Mouse (Mus musculus): ENCODE data around the gene Rgp1. TPM values are rescaled to one million over a fixed set of nuclear protein-coding genes. Genes with fewer than 3 reads are reported as not detected.

Rgp1 gene
- total and polyA plus RNA-seq, 2 experiments from 2014 or later, result 10.4 to 17.6 TPM

- DNase-seq, result peak; percentile 96
- H3K4me2 ChIP-seq (ENCODE audit: low read depth), result peak within 1 kb of the TSS; percentile 72
- H3K9me3 ChIP-seq (ENCODE audit: low read length), result no peaks in the 10 kb centered on the region
- peaks cover 43% of the 10 kb centered on the region for H3K36me3 ChIP-seq (ENCODE audit: insufficient read depth)
- H3K4me3 ChIP-seq (ENCODE audit: low read depth, low read length), result peak within 1 kb of the TSS; percentile 97
- peaks cover 12% of the 10 kb centered on the region; the same call in 1 of the 2 replicates for H3K4me1 ChIP-seq (ENCODE audit: insufficient read depth)
- WGBS, result 2% methylated on average over 62 of the region's 62 CpGs
- peak; percentile 97 for ATAC-seq
- H3K27me3 ChIP-seq (ENCODE audit: insufficient read depth, low read length), result no peaks in the 10 kb centered on the region
- H3K27ac ChIP-seq (ENCODE audit: low read depth, low read length), result peak within 1 kb of the TSS; percentile 94
- H3K9ac ChIP-seq, result peak within 1 kb of the TSS; percentile 89
- peak; percentile 45; the same call in 1 of the 2 replicates for TF ChIP-seq CTCF (IDR thresholded peaks at IDR 0.05; ENCODE audit: low read depth)
Observed at GRCm38 (mm10) chr4:43561997-43562768, 16.3 kb upstream of the Rgp1 start, which contains the start of the genes Creb3 and Tln1. Creb3 (plus strand) TSS chr4:43562332. Tln1 (minus strand) TSS chr4:43562691.

GRCm38 (mm10) chr4:43562769-43563600 lies 15.5 kb upstream of the Rgp1 start:
- H3K4me2 ChIP-seq (ENCODE audit: low read depth), result peak overlapping the region; percentile 72
- peak overlapping the region; percentile 97 for H3K4me3 ChIP-seq (ENCODE audit: low read depth, low read length)
- H3K4me1 ChIP-seq (ENCODE audit: insufficient read depth), result peaks cover 12% of the 10 kb centered on the region; the same call in 1 of the 2 replicates
- ATAC-seq (peak; percentile 14), DNase-seq (no peak)
- H3K9ac ChIP-seq, result peak overlapping the region; percentile 89
- no peaks in the 10 kb centered on the region for H3K9me3 ChIP-seq (ENCODE audit: low read length)
- no peak for TF ChIP-seq CTCF (IDR thresholded peaks at IDR 0.05; ENCODE audit: low read depth)
- H3K36me3 ChIP-seq (ENCODE audit: insufficient read depth), result peaks cover 46% of the 10 kb centered on the region
- peak overlapping the region; percentile 94 for H3K27ac ChIP-seq (ENCODE audit: low read depth, low read length)
- WGBS, result 7% methylated on average over 22 of the region's 22 CpGs
- no peaks in the 10 kb centered on the region for H3K27me3 ChIP-seq (ENCODE audit: insufficient read depth, low read length)

- Histone ChIP-seq H3K4me3 (ENCODE audit: low read depth, low read length) (peak overlapping the region; percentile 97), H3K4me2 (ENCODE audit: low read depth) (peak overlapping the region; percentile 72), H3K27me3 (ENCODE audit: insufficient read depth, low read length) (no peaks in the 10 kb centered on the region), H3K36me3 (ENCODE audit: insufficient read depth) (peaks cover 46% of the 10 kb centered on the region), H3K9me3 (ENCODE audit: low read length) (no peaks in the 10 kb centered on the region), H3K9ac (peak overlapping the region; percentile 89), H3K4me1 (ENCODE audit: insufficient read depth) (peaks cover 12% of the 10 kb centered on the region; the same call in 1 of the 2 replicates), H3K27ac (ENCODE audit: low read depth, low read length) (no peak overlapping the region)
- DNase-seq (no peak), ATAC-seq (no peak)
- TF ChIP-seq CTCF (IDR thresholded peaks at IDR 0.05; ENCODE audit: low read depth), result no peak
- WGBS, result 89% methylated on average over 4 of the region's 4 CpGs
Observed at GRCm38 (mm10) chr4:43563601-43563875, 15.0 kb upstream of the Rgp1 start.

- DNase-seq (no peak), ATAC-seq (no peak)
- Histone ChIP-seq H3K27ac (ENCODE audit: low read depth, low read length) (no peak overlapping the region), H3K9ac (no peak overlapping the region), H3K36me3 (ENCODE audit: insufficient read depth) (peaks cover 49% of the 10 kb centered on the region), H3K27me3 (ENCODE audit: insufficient read depth, low read length) (no peaks in the 10 kb centered on the region), H3K4me3 (ENCODE audit: low read depth, low read length) (no peak overlapping the region), H3K4me2 (ENCODE audit: low read depth) (no peak overlapping the region), H3K9me3 (ENCODE audit: low read length) (no peaks in the 10 kb centered on the region), H3K4me1 (ENCODE audit: insufficient read depth) (peaks cover 12% of the 10 kb centered on the region; the same call in 1 of the 2 replicates)
- 31% methylated on average over 2 of the region's 2 CpGs for WGBS
- TF ChIP-seq CTCF (IDR thresholded peaks at IDR 0.05; ENCODE audit: low read depth), result no peak
Observed at GRCm38 (mm10) chr4:43564231-43564630, 14.3 kb upstream of the Rgp1 start.

GRCm38 (mm10) chr4:43567140-43567539 lies 11.4 kb upstream of the Rgp1 start:
- H3K27me3 ChIP-seq (ENCODE audit: insufficient read depth, low read length), result no peaks in the 10 kb centered on the region
- H3K4me1 ChIP-seq (ENCODE audit: insufficient read depth), result peaks cover 12% of the 10 kb centered on the region; the same call in 1 of the 2 replicates
- H3K4me2 ChIP-seq (ENCODE audit: low read depth), result no peak overlapping the region
- 92% methylated on average over 9 of the region's 9 CpGs for WGBS
- H3K9ac ChIP-seq, result no peak overlapping the region
- no peak overlapping the region for H3K27ac ChIP-seq (ENCODE audit: low read depth, low read length)
- DNase-seq (no peak), ATAC-seq (no peak)
- TF ChIP-seq CTCF (IDR thresholded peaks at IDR 0.05; ENCODE audit: low read depth), result no peak
- peaks cover 74% of the 10 kb centered on the region for H3K36me3 ChIP-seq (ENCODE audit: insufficient read depth)
- no peak overlapping the region for H3K4me3 ChIP-seq (ENCODE audit: low read depth, low read length)
- H3K9me3 ChIP-seq (ENCODE audit: low read length), result no peaks in the 10 kb centered on the region

- Histone ChIP-seq H3K4me1 (ENCODE audit: insufficient read depth) (peaks cover 14% of the 10 kb centered on the region), H3K36me3 (ENCODE audit: insufficient read depth) (peaks cover 75% of the 10 kb centered on the region), H3K27me3 (ENCODE audit: insufficient read depth, low read length) (no peaks in the 10 kb centered on the region), H3K9me3 (ENCODE audit: low read length) (no peaks in the 10 kb centered on the region), H3K4me2 (ENCODE audit: low read depth) (no peak overlapping the region), H3K4me3 (ENCODE audit: low read depth, low read length) (no peak overlapping the region), H3K9ac (no peak overlapping the region), H3K27ac (ENCODE audit: low read depth, low read length) (no peak overlapping the region)
- TF ChIP-seq CTCF (IDR thresholded peaks at IDR 0.05; ENCODE audit: low read depth), result no peak
- ATAC-seq, result no peak
- WGBS, result 89% methylated on average over 6 of the region's 6 CpGs
- no peak for DNase-seq
Observed at GRCm38 (mm10) chr4:43571395-43572045, 7.0 kb upstream of the Rgp1 start.

All from forebrain, postnatal 0 days (tissue).